Mouse (Mus musculus) embryonic fibroblast, embryonic 13.5 days (primary cell): ENCODE measurements around the gene Rsc1a1.

Source experiments
- CTCF ChIP-seq: IDR thresholded peaks from 2 replicates; pipeline ENCODE4 v1.5.1; 2011; ENCODE audit warnings: mild to moderate bottlenecking, control low read depth, low read length, moderate library complexity, borderline replicate concordance; ENCODE audit not compliant: insufficient read depth
- POLR2A ChIP-seq: IDR thresholded peaks from 2 replicates; pipeline ENCODE4 v1.6.1; 2011; ENCODE audit warnings: low read depth, mild to moderate bottlenecking, control low read depth, low read length, moderate library complexity

- no peak for TF ChIP-seq CTCF
- no peak for TF ChIP-seq POLR2A
These were observed 31.6 kb downstream of the Rsc1a1 start for GRCm38 (mm10) chr4:141653813-141654212.
